Mouse (Mus musculus): ENCODE measurements at regions not wholly inside any gene's neighbourhood (a gene's known extent, or its start where the extent isn't known, plus 50 kb on each side); places are given as distances from the start of the nearest gene placed in this dataset.

DNA sequence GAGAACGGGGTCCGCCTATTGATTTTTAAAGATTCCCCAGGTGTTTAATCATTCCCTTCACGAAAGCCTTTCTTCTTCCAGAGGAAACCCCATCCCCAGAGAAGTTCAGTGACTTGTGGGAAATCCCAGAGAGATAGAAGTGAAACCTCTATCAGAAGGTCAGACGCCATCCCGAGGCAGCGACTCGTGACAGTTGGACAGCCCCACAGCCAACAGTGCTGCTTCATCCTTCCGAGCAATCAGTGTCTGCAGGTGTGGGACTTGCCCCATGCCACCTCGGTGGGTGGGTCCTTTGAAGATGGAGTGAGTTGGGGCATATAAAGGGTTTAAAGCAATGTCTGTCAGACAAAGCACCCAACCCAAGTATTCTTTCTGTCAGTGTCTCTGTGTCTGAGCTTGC, 139.9 kb upstream of the Prok2 start:
- TF ChIP-seq HCFC1 (IDR thresholded peaks at IDR 0.05; ENCODE audit: borderline replicate concordance, insufficient read depth, low read length) (no peak), ZC3H11A (IDR thresholded peaks at IDR 0.05; ENCODE audit: borderline replicate concordance, low read depth, low read length) (no peak), CHD2 (IDR thresholded peaks at IDR 0.05; ENCODE audit: low read depth, low read length) (no peak)
